Mouse (Mus musculus) G1E (cell line): Measurements from ENCODE around the gene Lrrc57.

Experiments
- CTCF ChIP-seq: IDR thresholded peaks from 2 replicates; pipeline ENCODE4 v1.5.1; 2012; ENCODE audit warnings: low read depth, low read length, inconsistent platforms, mixed read lengths
- GATA1 ChIP-seq: IDR thresholded peaks from 2 replicates; pipeline ENCODE4 v1.6.1; 2012; ENCODE audit warnings: borderline replicate concordance, low read length, inconsistent platforms, mixed read lengths
- TAL1 ChIP-seq: conservative IDR thresholded peaks from 2 replicates; pipeline ENCODE4 v1.6.1; 2012; ENCODE audit warnings: low read depth, low read length, inconsistent platforms, mixed read lengths

DNA sequence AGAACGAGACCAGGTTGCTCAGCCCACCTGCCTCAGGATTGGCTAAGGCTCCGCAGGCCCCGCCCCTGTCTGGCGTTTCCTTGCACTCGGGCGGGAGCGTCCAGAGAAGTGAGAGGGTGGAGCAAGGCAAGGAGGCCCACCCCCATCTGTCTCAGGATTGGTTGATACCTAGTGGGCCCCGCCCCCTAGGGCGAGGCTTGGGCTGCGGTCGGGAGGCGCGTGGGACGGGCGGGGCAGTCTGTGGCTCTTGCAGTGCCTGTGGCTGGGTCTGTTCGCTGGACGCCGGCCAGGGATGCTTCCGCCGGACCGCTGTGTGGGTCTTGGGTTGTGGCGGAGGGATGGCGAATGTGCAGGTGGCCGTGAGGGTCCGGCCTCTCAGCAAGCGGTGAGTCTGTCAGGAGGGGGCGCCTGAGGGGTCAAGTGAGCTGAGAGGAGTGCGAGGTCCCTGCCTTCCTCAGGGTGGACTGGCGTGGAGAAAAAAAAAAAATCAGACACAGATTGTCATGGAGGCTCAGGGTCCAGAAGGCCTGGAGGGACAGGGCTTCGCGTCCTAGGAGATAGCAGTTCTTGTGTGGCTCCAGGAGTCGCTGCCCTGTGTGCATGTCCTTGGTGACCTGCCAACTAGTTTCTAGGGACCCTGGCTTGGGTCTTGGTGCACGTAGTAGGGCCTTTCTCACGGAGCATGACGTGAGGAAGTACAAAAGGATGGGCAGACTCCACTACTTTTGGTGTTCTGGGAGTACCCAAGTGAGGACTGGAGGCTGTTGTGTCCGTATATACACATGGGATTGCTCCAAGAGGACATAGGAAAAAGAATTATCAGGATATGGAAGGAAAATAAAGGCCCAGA lies 19.8 kb upstream of the Lrrc57 start, which contains the start of gene Stard9:
- no peak for TF ChIP-seq CTCF
- no peak for TF ChIP-seq GATA1
- TF ChIP-seq TAL1: no peak
